Mouse (Mus musculus) forelimb bud, embryonic 11.5 days (tissue): Measurements from ENCODE around the gene AC134908.4.
"Not testable (repeated sequence)": the region's sequence is repeated elsewhere in the genome, so short reads cannot be mapped to it uniquely, and the experiment has no call there.

Experiments
- DNase-seq: peaks from one replicate; pipeline ENCODE4 v3.0.0-alpha.2; 2012; ENCODE audit warnings: low read depth, low spot score

The AC134908.4 gene

GRCm38 (mm10) chr17:25775318-25776062, 20.0 kb downstream of the AC134908.4 start:
- no peak for DNase-seq

GRCm38 (mm10) chr17:25773549-25774120, 21.8 kb downstream of the AC134908.4 start, which contains the start of gene Narfl:
Gene Narfl, plus strand, starts transcription at chr17:25773776.
- DNase-seq = peak; percentile 98

GRCm38 (mm10) chr17:25769331-25769730, 26.1 kb downstream of the AC134908.4 start:
- DNase-seq = no peak

GRCm38 (mm10) chr17:25765886-25766285, 29.6 kb downstream of the AC134908.4 start:
- DNase-seq = peak; percentile 62

GRCm38 (mm10) chr17:25762591-25762990, 32.9 kb downstream of the AC134908.4 start:
- no peak for DNase-seq

GRCm38 (mm10) chr17:25761561-25761970, 33.9 kb downstream of the AC134908.4 start:
- DNase-seq = no peak

- DNase-seq = no peak
Measured at GRCm38 (mm10) chr17:25760148-25760547, 35.3 kb downstream of the AC134908.4 start.

GRCm38 (mm10) chr17:25757691-25758090, 37.8 kb downstream of the AC134908.4 start:
- no peak for DNase-seq

GRCm38 (mm10) chr17:25756378-25757242, 38.8 kb downstream of the AC134908.4 start:
- no peak for DNase-seq

GRCm38 (mm10) chr17:25755627-25756377, 39.7 kb downstream of the AC134908.4 start:
- peak; percentile 14 for DNase-seq

GRCm38 (mm10) chr17:25755086-25755485, 40.4 kb downstream of the AC134908.4 start:
- no peak for DNase-seq

GRCm38 (mm10) chr17:25754241-25754640, 41.2 kb downstream of the AC134908.4 start, which contains the start of gene Msln:
Gene Msln, minus strand, starts transcription at chr17:25754378.
- DNase-seq = no peak

- no peak for DNase-seq
Measured at GRCm38 (mm10) chr17:25751446-25751845, 44.0 kb downstream of the AC134908.4 start.

- DNase-seq = no peak
Measured at GRCm38 (mm10) chr17:25749314-25749713, 46.1 kb downstream of the AC134908.4 start.

GRCm38 (mm10) chr17:25748238-25748637, 47.2 kb downstream of the AC134908.4 start:
- DNase-seq = no peak

- no peak for DNase-seq
Measured at GRCm38 (mm10) chr17:25744311-25744710, 51.1 kb downstream of the AC134908.4 start.

GRCm38 (mm10) chr17:25743831-25744230, 51.6 kb downstream of the AC134908.4 start:
- DNase-seq = no peak

- not testable (repeated sequence) for DNase-seq
Measured at GRCm38 (mm10) chr17:25741471-25741870, 54.0 kb downstream of the AC134908.4 start.
